Mouse (Mus musculus): ENCODE data around the gene Tmem128. TPM values are rescaled to one million over a fixed set of nuclear protein-coding genes. Genes with fewer than 3 reads are reported as not detected.

Tmem128 gene
- polyA plus RNA-seq, 1 experiment from 2014 or later = 78.4 TPM

DNA sequence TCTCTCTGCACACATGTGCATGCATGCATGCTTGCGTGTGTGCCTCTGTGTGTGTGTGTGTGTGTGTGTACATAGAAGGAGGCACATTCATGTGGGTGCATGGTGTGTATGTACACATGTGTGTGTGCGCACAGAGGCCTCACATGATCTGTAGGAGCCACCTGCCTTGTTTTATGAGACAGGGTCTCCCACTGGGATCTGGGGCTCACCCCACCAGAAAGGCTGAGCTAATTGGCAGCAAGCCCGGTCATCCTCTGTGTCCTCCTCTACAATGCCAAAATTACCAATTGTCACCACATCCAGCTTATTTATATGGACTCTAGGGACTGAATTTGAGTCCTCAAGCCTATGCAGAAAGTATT lies 18.5 kb upstream of the Tmem128 start:
- Histone ChIP-seq H3K27ac (ENCODE audit: low read length) (no peak overlapping the region), H3K4me3 (ENCODE audit: low read depth, low read length) (no peak overlapping the region), H3K27me3 (ENCODE audit: control insufficient read depth, insufficient read depth, low read length) (no peaks in the 10 kb centered on the region), H3K9me3 (ENCODE audit: control insufficient read depth, low read depth, low read length) (no peaks in the 10 kb centered on the region), H3K36me3 (ENCODE audit: control insufficient read depth, insufficient read depth, low read length) (no peaks in the 10 kb centered on the region), H3K9ac (replicated peaks; ENCODE audit: low read depth, low read length) (no peak overlapping the region), H3K4me1 (ENCODE audit: control insufficient read depth, insufficient read depth, low read length) (no peaks in the 10 kb centered on the region), H3K4me2 (replicated peaks; ENCODE audit: low read depth, low read length) (no peak overlapping the region)
- WGBS = 80% methylated on average over 3 of the region's 3 CpGs
- 0 out of 2 replicates have a peak, but pooled peaks have one; percentile 5 for ATAC-seq (ENCODE audit: insufficient number of reproducible peaks, insufficient read depth, low FRiP score, low read depth)

DNA sequence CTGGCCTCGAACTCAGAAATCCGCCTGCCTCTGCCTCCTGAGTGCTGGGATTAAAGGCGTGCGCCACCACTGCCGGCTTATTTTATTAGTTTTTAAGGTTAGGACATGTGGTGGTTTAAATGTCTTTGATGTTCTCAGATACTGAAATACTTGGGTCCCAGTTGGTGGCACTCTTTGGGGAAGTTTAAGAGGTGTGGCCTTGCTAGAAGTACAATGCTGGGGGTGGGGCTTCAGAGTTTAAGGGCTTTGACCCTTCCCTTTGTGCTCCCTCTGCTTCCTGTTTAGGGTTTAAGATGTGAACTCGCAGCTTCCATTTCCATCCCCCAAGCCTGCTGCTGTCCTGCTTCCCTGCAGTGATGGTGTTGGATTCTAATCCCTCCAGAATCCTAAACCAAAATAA lies 18.0 kb upstream of the Tmem128 start:
- no peaks in the 10 kb centered on the region for H3K9me3 ChIP-seq (ENCODE audit: control insufficient read depth, low read depth, low read length)
- no peaks in the 10 kb centered on the region for H3K27me3 ChIP-seq (ENCODE audit: control insufficient read depth, insufficient read depth, low read length)
- H3K4me2 ChIP-seq (replicated peaks; ENCODE audit: low read depth, low read length) = no peak overlapping the region
- no peak overlapping the region for H3K9ac ChIP-seq (replicated peaks; ENCODE audit: low read depth, low read length)
- H3K27ac ChIP-seq (ENCODE audit: low read length) = no peak overlapping the region
- ATAC-seq (ENCODE audit: insufficient number of reproducible peaks, insufficient read depth, low FRiP score, low read depth) = no peak
- no peak overlapping the region for H3K4me3 ChIP-seq (ENCODE audit: low read depth, low read length)
- WGBS = 83% methylated on average over 6 of the region's 6 CpGs
- no peaks in the 10 kb centered on the region for H3K36me3 ChIP-seq (ENCODE audit: control insufficient read depth, insufficient read depth, low read length)
- no peaks in the 10 kb centered on the region for H3K4me1 ChIP-seq (ENCODE audit: control insufficient read depth, insufficient read depth, low read length)

DNA sequence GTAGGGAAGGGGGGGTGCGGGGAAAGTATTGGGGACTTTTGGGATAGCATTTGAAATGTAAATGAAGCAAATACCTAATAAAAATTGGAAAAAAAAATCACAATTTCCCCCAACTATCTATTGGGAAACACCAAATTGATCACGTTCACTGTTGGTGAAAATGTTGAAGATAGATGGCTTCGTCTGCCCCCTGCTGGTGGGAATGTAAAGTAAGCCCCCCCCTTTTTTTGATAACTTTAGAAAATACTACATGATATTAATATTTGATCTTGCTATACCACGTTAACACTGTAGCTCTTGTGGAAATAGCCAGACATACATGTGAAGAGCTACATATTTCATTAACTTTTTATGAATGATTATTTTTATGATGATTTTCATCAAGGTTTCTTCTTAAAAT lies 4.8 kb upstream of the Tmem128 start:
- Histone ChIP-seq H3K27me3 (ENCODE audit: control insufficient read depth, insufficient read depth, low read length) (no peaks in the 10 kb centered on the region), H3K4me1 (ENCODE audit: control insufficient read depth, insufficient read depth, low read length) (no peaks in the 10 kb centered on the region), H3K9me3 (ENCODE audit: control insufficient read depth, low read depth, low read length) (no peaks in the 10 kb centered on the region), H3K36me3 (ENCODE audit: control insufficient read depth, insufficient read depth, low read length) (no peaks in the 10 kb centered on the region), H3K27ac (ENCODE audit: low read length) (no peak overlapping the region), H3K4me3 (ENCODE audit: low read depth, low read length) (no peak overlapping the region), H3K9ac (replicated peaks; ENCODE audit: low read depth, low read length) (no peak overlapping the region), H3K4me2 (replicated peaks; ENCODE audit: low read depth, low read length) (no peak overlapping the region)
- 44% methylated on average over 4 of the region's 4 CpGs for WGBS
- ATAC-seq (ENCODE audit: insufficient number of reproducible peaks, insufficient read depth, low FRiP score, low read depth) = no peak

DNA sequence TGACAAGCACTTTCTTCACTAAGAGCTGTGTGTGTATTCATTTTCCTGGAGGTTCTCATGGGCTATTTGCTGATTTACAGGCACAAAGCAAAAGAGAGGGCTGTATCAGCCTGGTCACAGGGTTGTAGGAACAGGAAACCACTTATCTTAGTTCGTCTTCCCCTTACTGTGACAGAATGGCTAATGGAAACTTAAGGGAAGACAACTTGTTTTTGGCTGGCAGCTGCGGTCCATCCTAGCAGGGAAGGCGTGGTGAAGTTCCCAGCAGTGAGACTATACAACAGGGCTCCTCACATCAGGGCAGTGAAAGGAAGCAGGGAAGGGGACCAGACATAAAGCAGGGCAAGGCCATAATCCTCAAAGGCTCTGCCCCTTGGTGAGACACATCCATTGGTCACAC lies 4.3 kb upstream of the Tmem128 start:
- no peaks in the 10 kb centered on the region for H3K27me3 ChIP-seq (ENCODE audit: control insufficient read depth, insufficient read depth, low read length)
- H3K4me2 ChIP-seq (replicated peaks; ENCODE audit: low read depth, low read length) = no peak overlapping the region
- ATAC-seq (ENCODE audit: insufficient number of reproducible peaks, insufficient read depth, low FRiP score, low read depth) = no peak
- no peaks in the 10 kb centered on the region; the same call in 1 of the 2 replicates for H3K4me1 ChIP-seq (ENCODE audit: control insufficient read depth, insufficient read depth, low read length)
- 62% methylated on average over 3 of the region's 3 CpGs for WGBS
- H3K4me3 ChIP-seq (ENCODE audit: low read depth, low read length) = no peak overlapping the region
- H3K36me3 ChIP-seq (ENCODE audit: control insufficient read depth, insufficient read depth, low read length) = no peaks in the 10 kb centered on the region
- no peak overlapping the region for H3K27ac ChIP-seq (ENCODE audit: low read length)
- no peak overlapping the region for H3K9ac ChIP-seq (replicated peaks; ENCODE audit: low read depth, low read length)
- no peaks in the 10 kb centered on the region for H3K9me3 ChIP-seq (ENCODE audit: control insufficient read depth, low read depth, low read length)

DNA sequence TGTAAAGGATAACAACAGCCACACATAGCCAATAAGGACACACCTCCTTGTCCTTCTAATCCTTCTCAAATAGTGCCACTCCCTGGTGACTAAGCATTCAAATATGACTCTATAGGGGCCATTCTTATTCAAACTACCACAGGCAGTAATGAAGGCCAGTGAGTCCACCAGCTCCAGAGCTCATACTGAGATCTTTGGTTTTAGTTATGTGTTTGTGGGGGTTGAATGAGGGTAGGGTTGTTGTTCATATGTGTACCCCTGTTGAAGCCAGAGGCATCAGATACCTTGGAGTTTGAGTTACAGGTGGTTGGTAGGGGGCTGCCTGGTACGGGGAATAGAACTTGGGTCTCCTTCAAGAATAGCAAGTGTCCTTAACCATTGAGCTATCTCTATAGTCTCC lies 3.4 kb upstream of the Tmem128 start:
- Histone ChIP-seq H3K4me2 (replicated peaks; ENCODE audit: low read depth, low read length) (no peak overlapping the region), H3K27me3 (ENCODE audit: control insufficient read depth, insufficient read depth, low read length) (no peaks in the 10 kb centered on the region), H3K4me3 (ENCODE audit: low read depth, low read length) (no peak overlapping the region), H3K36me3 (ENCODE audit: control insufficient read depth, insufficient read depth, low read length) (no peaks in the 10 kb centered on the region), H3K4me1 (ENCODE audit: control insufficient read depth, insufficient read depth, low read length) (peaks cover 4% of the 10 kb centered on the region; the same call in 1 of the 2 replicates), H3K9me3 (ENCODE audit: control insufficient read depth, low read depth, low read length) (no peaks in the 10 kb centered on the region), H3K27ac (ENCODE audit: low read length) (no peak overlapping the region), H3K9ac (replicated peaks; ENCODE audit: low read depth, low read length) (no peak overlapping the region)
- WGBS = 92% methylated on average over 1 of the region's 1 CpGs
- ATAC-seq (ENCODE audit: insufficient number of reproducible peaks, insufficient read depth, low FRiP score, low read depth) = no peak

DNA sequence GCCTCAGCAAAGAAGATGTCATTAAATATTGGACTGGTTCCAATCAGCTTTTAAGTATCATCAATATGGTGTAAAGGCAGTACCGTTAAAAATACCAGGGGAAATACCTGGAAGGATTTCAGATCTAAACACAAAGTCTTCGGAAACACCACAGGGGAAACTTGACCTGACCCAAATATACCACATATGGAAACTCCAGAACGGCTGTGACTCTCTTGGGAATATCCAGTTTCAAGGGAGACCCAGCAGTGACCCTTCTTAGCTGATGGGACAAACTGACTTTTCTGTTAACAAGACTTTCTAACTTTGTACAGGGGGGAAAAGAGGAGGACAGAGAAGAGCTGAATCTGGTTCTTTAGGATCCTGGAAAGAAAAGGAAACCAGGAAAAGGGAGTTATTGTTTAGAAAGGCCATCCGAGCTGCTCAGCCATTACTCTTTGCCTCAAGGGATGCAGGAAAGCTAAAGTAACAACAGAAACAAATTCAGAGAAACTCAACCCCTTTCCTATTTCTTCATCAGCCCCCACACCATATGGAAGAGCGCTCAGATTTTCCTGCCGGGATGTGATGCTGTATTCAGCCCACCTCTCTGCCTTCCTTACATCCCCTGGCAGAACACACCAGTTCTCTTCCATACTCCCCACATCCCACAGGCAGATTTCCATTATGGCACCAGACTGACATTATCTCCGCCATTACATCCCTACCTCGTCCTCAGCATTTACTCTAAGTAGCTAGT lies 1.8 kb upstream of the Tmem128 start:
- ATAC-seq (ENCODE audit: insufficient number of reproducible peaks, insufficient read depth, low FRiP score, low read depth) = no peak
- Histone ChIP-seq H3K27me3 (ENCODE audit: control insufficient read depth, insufficient read depth, low read length) (no peaks in the 10 kb centered on the region), H3K4me1 (ENCODE audit: control insufficient read depth, insufficient read depth, low read length) (peaks cover 4% of the 10 kb centered on the region; the same call in 1 of the 2 replicates), H3K9ac (replicated peaks; ENCODE audit: low read depth, low read length) (no peak overlapping the region), H3K4me3 (ENCODE audit: low read depth, low read length) (no peak overlapping the region), H3K4me2 (replicated peaks; ENCODE audit: low read depth, low read length) (no peak overlapping the region), H3K9me3 (ENCODE audit: control insufficient read depth, low read depth, low read length) (no peaks in the 10 kb centered on the region), H3K27ac (ENCODE audit: low read length) (no peak overlapping the region), H3K36me3 (ENCODE audit: control insufficient read depth, insufficient read depth, low read length) (peaks cover 9% of the 10 kb centered on the region)
- WGBS = 80% methylated on average over 8 of the region's 8 CpGs

DNA sequence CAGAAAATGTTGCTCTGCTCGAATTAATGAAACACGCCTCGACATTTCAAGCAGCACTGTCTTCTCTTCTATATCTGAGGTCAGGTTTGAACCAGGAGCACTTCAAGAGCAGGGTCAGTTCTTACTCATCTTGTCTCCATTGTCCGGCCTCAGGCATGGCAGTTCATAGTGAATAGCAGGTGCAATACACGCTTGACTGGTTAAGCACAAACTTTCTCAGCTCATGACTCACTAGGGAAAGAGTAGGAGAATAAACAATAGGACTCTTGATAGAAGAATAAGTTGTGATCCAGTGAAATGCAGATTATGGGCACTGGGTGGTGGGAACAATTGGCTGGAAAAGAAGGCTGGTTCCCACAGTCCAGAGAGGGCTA lies 1.2 kb upstream of the Tmem128 start:
- Histone ChIP-seq H3K9me3 (ENCODE audit: control insufficient read depth, low read depth, low read length) (no peaks in the 10 kb centered on the region), H3K4me3 (ENCODE audit: low read depth, low read length) (no peak overlapping the region), H3K27me3 (ENCODE audit: control insufficient read depth, insufficient read depth, low read length) (no peaks in the 10 kb centered on the region), H3K36me3 (ENCODE audit: control insufficient read depth, insufficient read depth, low read length) (peaks cover 15% of the 10 kb centered on the region), H3K27ac (ENCODE audit: low read length) (no peak overlapping the region), H3K4me1 (ENCODE audit: control insufficient read depth, insufficient read depth, low read length) (peaks cover 4% of the 10 kb centered on the region; the same call in 1 of the 2 replicates), H3K9ac (replicated peaks; ENCODE audit: low read depth, low read length) (no peak overlapping the region), H3K4me2 (replicated peaks; ENCODE audit: low read depth, low read length) (no peak overlapping the region)
- ATAC-seq (ENCODE audit: insufficient number of reproducible peaks, insufficient read depth, low FRiP score, low read depth) = no peak
- WGBS = 91% methylated on average over 5 of the region's 5 CpGs

DNA sequence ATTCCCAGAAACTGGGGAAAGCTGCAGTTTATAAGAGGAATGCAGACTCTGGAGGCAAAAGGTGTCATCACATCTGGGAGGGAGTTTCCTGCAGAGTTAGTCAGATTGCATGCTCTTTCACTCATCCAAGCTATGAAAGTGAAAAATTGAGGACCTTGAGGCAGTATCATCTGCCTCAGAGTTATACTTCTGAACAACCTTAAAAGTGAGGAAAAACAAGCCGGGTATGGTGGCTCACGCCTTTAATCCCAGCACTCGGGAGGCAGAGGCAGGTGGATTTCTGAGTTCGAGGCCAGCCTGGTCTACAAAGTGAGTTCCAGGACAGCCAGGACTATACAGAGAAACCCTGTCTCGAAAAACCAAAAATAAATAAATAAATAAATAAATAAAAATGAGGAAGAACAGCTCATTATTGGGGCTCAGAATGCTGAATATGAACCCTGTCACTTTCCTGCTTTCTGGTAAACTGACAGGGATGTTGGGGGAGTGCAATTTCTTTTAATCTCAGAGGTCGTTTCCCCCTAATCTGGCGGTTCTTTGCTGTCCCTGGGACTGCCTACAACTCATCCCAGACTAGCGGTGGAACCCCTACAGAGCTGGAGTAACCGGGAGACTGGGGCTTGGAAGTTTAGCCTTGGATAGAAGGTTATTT lies 404 bp upstream of the Tmem128 start:
- Histone ChIP-seq H3K9ac (replicated peaks; ENCODE audit: low read depth, low read length) (peak overlapping the region; percentile 63), H3K9me3 (ENCODE audit: control insufficient read depth, low read depth, low read length) (no peaks in the 10 kb centered on the region), H3K27ac (ENCODE audit: low read length) (peak overlapping the region; percentile 86), H3K4me3 (ENCODE audit: low read depth, low read length) (peak overlapping the region; percentile 79), H3K4me1 (ENCODE audit: control insufficient read depth, insufficient read depth, low read length) (peaks cover 4% of the 10 kb centered on the region; the same call in 1 of the 2 replicates), H3K27me3 (ENCODE audit: control insufficient read depth, insufficient read depth, low read length) (no peaks in the 10 kb centered on the region), H3K4me2 (replicated peaks; ENCODE audit: low read depth, low read length) (peak overlapping the region; percentile 84), H3K36me3 (ENCODE audit: control insufficient read depth, insufficient read depth, low read length) (peaks cover 23% of the 10 kb centered on the region)
- WGBS = 41% methylated on average over 9 of the region's 9 CpGs
- ATAC-seq (ENCODE audit: insufficient number of reproducible peaks, insufficient read depth, low FRiP score, low read depth) = peak; percentile 20; the same call in 1 of the 2 replicates

Measured in stomach, embryonic 14.5 days (tissue).